Mouse (Mus musculus): ENCODE data around the gene C330021F23Rik.

C330021F23Rik gene

GRCm38 (mm10) chr8:3587391-3588257 lies 19.8 kb downstream of the C330021F23Rik start:
- DNase-seq (ENCODE audit: low read depth in 2 of 2, low spot score in 2 of 2): no peak

- no peak for DNase-seq (ENCODE audit: low read depth in 2 of 2, low spot score in 2 of 2)
These were observed 20.5 kb downstream of the C330021F23Rik start for GRCm38 (mm10) chr8:3588258-3588633.

GRCm38 (mm10) chr8:3593470-3593869 lies 25.7 kb downstream of the C330021F23Rik start:
- no peak for DNase-seq (ENCODE audit: low read depth in 2 of 2, low spot score in 2 of 2)

- no peak for DNase-seq (ENCODE audit: low read depth in 2 of 2, low spot score in 2 of 2)
These were observed 26.7 kb downstream of the C330021F23Rik start for GRCm38 (mm10) chr8:3594466-3594865.

GRCm38 (mm10) chr8:3598054-3598453 lies 30.3 kb downstream of the C330021F23Rik start:
- no peak for DNase-seq (ENCODE audit: low read depth in 2 of 2, low spot score in 2 of 2)

- DNase-seq (ENCODE audit: low read depth in 2 of 2, low spot score in 2 of 2): no peak
These were observed 31.4 kb downstream of the C330021F23Rik start for GRCm38 (mm10) chr8:3599219-3599618.

- no peak for DNase-seq (ENCODE audit: low read depth in 2 of 2, low spot score in 2 of 2)
These were observed 32.6 kb downstream of the C330021F23Rik start for GRCm38 (mm10) chr8:3600401-3600800.

GRCm38 (mm10) chr8:3603439-3603838 lies 35.6 kb downstream of the C330021F23Rik start:
- no peak for DNase-seq (ENCODE audit: low read depth in 2 of 2, low spot score in 2 of 2)

GRCm38 (mm10) chr8:3606593-3606992 lies 38.8 kb downstream of the C330021F23Rik start:
- DNase-seq (ENCODE audit: low read depth in 2 of 2, low spot score in 2 of 2): no peak

- no peak for DNase-seq (ENCODE audit: low read depth in 2 of 2, low spot score in 2 of 2)
These were observed 40.0 kb downstream of the C330021F23Rik start for GRCm38 (mm10) chr8:3607822-3608221.

GRCm38 (mm10) chr8:3609046-3609815 lies 41.4 kb downstream of the C330021F23Rik start:
- no peak for DNase-seq (ENCODE audit: low read depth in 2 of 2, low spot score in 2 of 2)

GRCm38 (mm10) chr8:3609816-3610150 lies 42.0 kb downstream of the C330021F23Rik start:
- DNase-seq (ENCODE audit: low read depth in 2 of 2, low spot score in 2 of 2): no peak

- DNase-seq (ENCODE audit: low read depth in 2 of 2, low spot score in 2 of 2): peak; percentile 95 to 96
These were observed 53.6 kb downstream of the C330021F23Rik start, which contains the start of the genes Xab2 and Pet100 for GRCm38 (mm10) chr8:3621199-3621970. Xab2 (minus strand) TSS chr8:3621316. Pet100 (plus strand) TSS chr8:3621548.

- DNase-seq (ENCODE audit: low read depth in 2 of 2, low spot score in 2 of 2): no peak
These were observed 54.3 kb downstream of the C330021F23Rik start for GRCm38 (mm10) chr8:3622119-3622518.

GRCm38 (mm10) chr8:3625445-3625844 lies 57.7 kb downstream of the C330021F23Rik start, which contains the start of gene Pcp2:
Pcp2 (minus strand) TSS chr8:3625545.
- no peak for DNase-seq (ENCODE audit: low read depth in 2 of 2, low spot score in 2 of 2)

- DNase-seq (ENCODE audit: low read depth in 2 of 2, low spot score in 2 of 2): no peak
These were observed 59.2 kb downstream of the C330021F23Rik start for GRCm38 (mm10) chr8:3626971-3627370.

- peak in 1 of 2 experiments; percentile 44 for DNase-seq (ENCODE audit: low read depth in 2 of 2, low spot score in 2 of 2)
These were observed 60.2 kb downstream of the C330021F23Rik start for GRCm38 (mm10) chr8:3628014-3628413.

GRCm38 (mm10) chr8:3630647-3631477 lies 63.1 kb downstream of the C330021F23Rik start, which contains the start of gene Stxbp2:
Stxbp2 (plus strand) TSS chr8:3630955.
- DNase-seq (ENCODE audit: low read depth in 2 of 2, low spot score in 2 of 2): peak; percentile 82 to 87

- DNase-seq (ENCODE audit: low read depth in 2 of 2, low spot score in 2 of 2): no peak
These were observed 63.7 kb downstream of the C330021F23Rik start for GRCm38 (mm10) chr8:3631478-3631875.

Data from CD8-positive naive resting alpha-beta T cell, adult 2 months (primary cell).